Mouse (Mus musculus) gastrocnemius, adult 18-20 months (tissue): ENCODE data around the gene Rft1. TPM values are rescaled to one million over a fixed set of nuclear protein-coding genes. Genes with fewer than 3 reads are reported as not detected.
"Not testable (repeated sequence)": the region's sequence is repeated elsewhere in the genome, so short reads cannot be mapped to it uniquely, and the experiment has no call there.

Experiments
- DNase-seq: peaks from one replicate; pipeline ENCODE4 v3.0.0; 2021; ENCODE audit warnings: low spot score
- total RNA-seq, 2 experiments: library from RNA; stranded (reverse); gene quantifications; 2 replicates each; pipeline ENCODE4 v1.2.3; 2021

The Rft1 gene
- total RNA-seq, 2 experiments from 2014 or later: 4.7 to 5.1 TPM

- DNase-seq: no peak
Observed at GRCm38 (mm10) chr14:30671095-30671985, 17.2 kb downstream of the Rft1 start.

- DNase-seq: peak; percentile 89
Observed at GRCm38 (mm10) chr14:30671986-30672312, 17.8 kb downstream of the Rft1 start.

- DNase-seq: no peak
Observed at GRCm38 (mm10) chr14:30674947-30675346, 20.8 kb downstream of the Rft1 start.

- DNase-seq: no peak
Observed at GRCm38 (mm10) chr14:30682131-30682530, 28.0 kb downstream of the Rft1 start.

GRCm38 (mm10) chr14:30690685-30691084 lies 36.5 kb downstream of the Rft1 start:
- DNase-seq: no peak

- no peak for DNase-seq
Observed at GRCm38 (mm10) chr14:30692439-30692838, 38.3 kb downstream of the Rft1 start.

GRCm38 (mm10) chr14:30694786-30695185 lies 40.6 kb downstream of the Rft1 start:
- no peak for DNase-seq

GRCm38 (mm10) chr14:30695609-30696008 lies 41.4 kb downstream of the Rft1 start:
- DNase-seq: peak; percentile 72

GRCm38 (mm10) chr14:30697407-30698052 lies 43.4 kb downstream of the Rft1 start:
- DNase-seq: no peak

GRCm38 (mm10) chr14:30699656-30700055 lies 45.5 kb downstream of the Rft1 start:
- DNase-seq: peak; percentile 43

GRCm38 (mm10) chr14:30702512-30702911 lies 48.4 kb downstream of the Rft1 start:
- no peak for DNase-seq

- DNase-seq: no peak
Observed at GRCm38 (mm10) chr14:30703079-30703478, 48.9 kb downstream of the Rft1 start.

GRCm38 (mm10) chr14:30704098-30704855 lies 50.1 kb downstream of the Rft1 start:
- DNase-seq: no peak

GRCm38 (mm10) chr14:30711892-30712291 lies 57.7 kb downstream of the Rft1 start:
- DNase-seq: no peak

- no peak for DNase-seq
Observed at GRCm38 (mm10) chr14:30713769-30714168, 59.6 kb downstream of the Rft1 start.

GRCm38 (mm10) chr14:30714799-30715617 lies 60.8 kb downstream of the Rft1 start, which contains the start of gene Sfmbt1:
Gene Sfmbt1, plus strand, starts transcription at chr14:30714849.
- DNase-seq: peak; percentile 68

- DNase-seq: peak; percentile 43
Observed at GRCm38 (mm10) chr14:30715618-30716050, 61.5 kb downstream of the Rft1 start.

GRCm38 (mm10) chr14:30716051-30716952 lies 62.1 kb downstream of the Rft1 start:
- DNase-seq: peak; percentile 46

- DNase-seq: no peak
Observed at GRCm38 (mm10) chr14:30716953-30717285, 62.8 kb downstream of the Rft1 start.

GRCm38 (mm10) chr14:30718696-30719095 lies 64.5 kb downstream of the Rft1 start:
- DNase-seq: not testable (repeated sequence)
